Mouse (Mus musculus) neural tube, embryonic 15.5 days (tissue): ENCODE measurements at regions not wholly inside any gene's neighbourhood (a gene's known extent, or its start where the extent isn't known, plus 50 kb on each side); places are given as distances from the start of the nearest gene placed in this dataset.

Source experiments
- ATAC-seq: fragments of 200-750 bp; cut with Nextera tagmentation; 2 replicates; pipeline ENCODE4 v1.8.0; 2017; ENCODE audit warnings: mild to moderate bottlenecking, moderate TSS enrichment, moderate library complexity; ENCODE audit not compliant: low FRiP score
- H3K27ac ChIP-seq: fragments of 300-500 bp; sonication (generic); replicated peaks from 2 replicates; pipeline ENCODE4 v1.5.1; 2015; ENCODE audit warnings: mild to moderate bottlenecking, inconsistent platforms
- H3K27me3 ChIP-seq: fragments of 300-500 bp; sonication (generic); replicated peaks from 2 replicates; pipeline ENCODE4 v1.6.1; 2015; ENCODE audit warnings: inconsistent platforms
- H3K36me3 ChIP-seq: fragments of 300-500 bp; sonication (generic); 2 replicates; pipeline ENCODE4 v1.6.1; 2015; ENCODE audit warnings: inconsistent platforms
- H3K4me1 ChIP-seq: fragments of 300-500 bp; sonication (generic); 2 replicates; pipeline ENCODE4 v1.6.1; 2015; ENCODE audit warnings: inconsistent platforms
- H3K4me2 ChIP-seq: fragments of 300-500 bp; sonication (generic); 2 replicates; pipeline ENCODE4 v1.6.1; 2015; ENCODE audit warnings: inconsistent platforms, mild to moderate bottlenecking, moderate library complexity
- H3K4me3 ChIP-seq: fragments of 300-500 bp; sonication (generic); replicated peaks from 2 replicates; pipeline ENCODE4 v1.5.1; 2015; ENCODE audit warnings: mild to moderate bottlenecking, inconsistent platforms
- H3K9ac ChIP-seq: fragments of 300-500 bp; sonication (generic); replicated peaks from 2 replicates; pipeline ENCODE4 v1.6.1; 2015; ENCODE audit warnings: mild to moderate bottlenecking, inconsistent platforms
- H3K9me3 ChIP-seq: fragments of 300-500 bp; sonication (generic); replicated peaks from 2 replicates; pipeline ENCODE4 v1.6.1; 2016; ENCODE audit warnings: inconsistent platforms
- whole genome bisulfite sequencing: fragments of 180-500 bp; shearing (Covaris S2); methylation state at CpG from one replicate; pipeline ENCODE4 v1.1.7; 2015; ENCODE audit warnings: mixed read lengths; 5-methylcytosine and 5-hydroxymethylcytosine counted together

DNA sequence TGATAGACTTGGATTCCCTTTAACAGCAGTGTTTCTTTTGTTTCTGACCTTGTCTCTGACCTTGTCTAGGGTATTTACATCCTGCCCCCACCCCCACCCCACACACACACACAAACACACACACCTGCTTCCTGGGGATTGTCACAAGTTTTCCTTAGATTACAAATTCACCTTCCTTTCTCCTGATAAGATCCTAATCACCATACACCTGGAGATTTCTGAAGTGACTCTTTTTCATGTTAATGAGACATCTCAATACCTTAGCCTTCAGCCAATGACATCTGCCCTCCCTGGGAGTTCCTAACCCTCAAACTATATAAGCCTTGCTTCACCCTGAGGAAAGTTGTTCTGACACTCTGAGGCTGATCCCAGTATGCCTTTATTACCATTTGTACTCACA is 495.3 kb downstream of the Pdha2 start:
- Histone ChIP-seq H3K9me3 (no peaks in the 10 kb centered on the region), H3K4me1 (no peaks in the 10 kb centered on the region), H3K4me3 (no peak overlapping the region), H3K4me2 (no peak overlapping the region), H3K27ac (no peak overlapping the region), H3K27me3 (no peaks in the 10 kb centered on the region), H3K9ac (no peak overlapping the region), H3K36me3 (no peaks in the 10 kb centered on the region)
- ATAC-seq = no peak

DNA sequence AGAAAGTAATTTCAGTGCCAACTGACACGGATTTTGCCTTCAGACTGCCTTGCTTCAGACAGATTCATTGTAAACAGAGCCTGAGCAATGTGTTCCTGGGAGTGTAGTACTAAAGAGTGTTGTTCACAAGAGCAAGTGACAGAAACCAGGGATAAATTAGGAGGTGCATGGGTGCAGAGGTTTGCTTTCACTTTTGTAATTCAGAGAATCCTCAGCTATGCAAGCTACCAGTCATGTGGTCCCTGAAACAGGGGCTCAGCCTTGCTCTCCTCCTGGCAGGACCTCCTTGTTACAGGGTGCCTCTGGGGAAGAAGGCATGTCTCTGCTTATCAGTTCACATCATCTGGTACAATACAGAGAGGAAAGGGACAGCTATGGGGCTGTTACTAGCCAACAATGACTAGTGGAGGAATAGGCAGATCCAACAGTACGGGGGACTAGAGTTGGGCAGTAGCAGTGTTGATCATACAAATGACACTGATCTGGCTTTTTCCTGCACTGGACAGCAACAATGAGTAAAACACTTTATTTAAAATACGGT is 504.5 kb downstream of the Pdha2 start:
- Histone ChIP-seq H3K4me1 (peaks cover 13% of the 10 kb centered on the region; the same call in 1 of the 2 replicates), H3K27me3 (no peaks in the 10 kb centered on the region), H3K27ac (no peak overlapping the region), H3K4me2 (no peak overlapping the region), H3K9ac (no peak overlapping the region), H3K9me3 (no peaks in the 10 kb centered on the region), H3K4me3 (no peak overlapping the region), H3K36me3 (no peaks in the 10 kb centered on the region)
- no peak for ATAC-seq
- 76% methylated on average over 3 of the region's 3 CpGs for WGBS

DNA sequence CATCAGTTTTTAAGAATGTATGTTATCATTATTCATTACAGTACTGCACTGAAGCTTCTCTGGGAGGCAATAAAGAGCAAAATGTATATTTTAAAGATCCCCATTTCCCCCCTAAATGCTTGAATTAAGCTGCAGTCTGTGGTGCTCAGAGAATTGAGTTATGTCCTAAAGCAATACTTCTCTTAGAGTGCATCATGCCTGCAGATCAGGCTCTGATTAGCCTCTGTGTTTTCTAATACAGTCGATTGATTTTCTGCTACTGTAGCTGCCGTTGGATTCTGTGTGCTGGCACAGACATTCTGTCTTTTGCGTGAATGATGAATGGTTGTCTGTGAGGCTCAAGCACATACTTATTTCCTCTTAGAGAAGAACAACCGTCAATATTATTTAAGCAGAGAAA is 505.4 kb downstream of the Pdha2 start:
- H3K9me3 ChIP-seq = no peaks in the 10 kb centered on the region
- peak; percentile 45; the same call in 1 of the 2 replicates for ATAC-seq
- no peak overlapping the region for H3K9ac ChIP-seq
- 41% methylated on average over 4 of the region's 4 CpGs for WGBS
- H3K4me3 ChIP-seq = no peak overlapping the region
- no peaks in the 10 kb centered on the region for H3K36me3 ChIP-seq
- H3K4me1 ChIP-seq = peaks cover 13% of the 10 kb centered on the region; the same call in 1 of the 2 replicates
- no peak overlapping the region for H3K4me2 ChIP-seq
- H3K27ac ChIP-seq = no peak overlapping the region; the same call in 1 of the 2 replicates
- no peaks in the 10 kb centered on the region for H3K27me3 ChIP-seq

DNA sequence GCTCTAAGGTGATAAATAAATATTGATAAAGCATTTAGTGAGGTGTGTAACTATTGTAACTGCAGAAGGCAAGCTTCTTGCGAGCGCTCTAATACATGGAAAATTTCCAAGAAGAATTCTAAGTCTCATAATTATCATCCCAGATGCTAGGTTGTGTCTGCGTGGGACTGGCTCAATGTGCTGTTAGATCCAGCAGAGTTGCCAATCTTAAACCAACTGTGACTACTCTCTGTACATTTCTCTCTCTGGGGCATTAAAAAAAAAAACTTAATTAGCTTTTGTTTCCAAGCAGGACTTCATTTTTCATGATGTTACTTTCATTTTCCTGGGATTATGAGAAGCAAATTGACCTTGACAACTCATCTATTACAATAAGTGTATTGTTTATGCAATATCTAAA is 506.6 kb downstream of the Pdha2 start:
- H3K27ac ChIP-seq = no peak overlapping the region
- no peak overlapping the region for H3K4me3 ChIP-seq
- peaks cover 13% of the 10 kb centered on the region; the same call in 1 of the 2 replicates for H3K4me1 ChIP-seq
- H3K9me3 ChIP-seq = no peaks in the 10 kb centered on the region
- WGBS = 62% methylated on average over 3 of the region's 3 CpGs
- H3K4me2 ChIP-seq = no peak overlapping the region
- no peaks in the 10 kb centered on the region for H3K36me3 ChIP-seq
- H3K27me3 ChIP-seq = no peaks in the 10 kb centered on the region
- ATAC-seq = no peak
- H3K9ac ChIP-seq = no peak overlapping the region

DNA sequence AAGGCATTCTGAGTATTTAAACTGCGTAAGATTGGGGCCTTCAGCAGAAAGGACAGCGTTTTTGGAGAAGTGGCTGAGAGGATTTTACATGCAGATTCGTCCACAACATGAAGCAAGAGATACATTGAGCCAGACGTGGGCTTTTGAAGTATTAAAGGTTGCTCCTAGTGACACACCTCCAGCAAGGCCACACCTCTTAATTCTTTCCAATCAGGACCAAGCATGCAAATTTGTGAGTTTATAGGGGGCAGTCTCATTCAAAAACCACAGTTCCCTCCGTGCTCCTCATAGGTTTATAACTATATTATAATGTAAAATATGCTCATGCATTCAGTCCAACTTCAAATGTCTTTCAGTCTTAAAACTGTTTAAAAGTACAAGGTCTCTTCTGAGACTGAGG is 509.2 kb downstream of the Pdha2 start:
- Histone ChIP-seq H3K9me3 (no peaks in the 10 kb centered on the region), H3K36me3 (no peaks in the 10 kb centered on the region), H3K4me1 (peaks cover 13% of the 10 kb centered on the region; the same call in 1 of the 2 replicates), H3K9ac (no peak overlapping the region), H3K27me3 (no peaks in the 10 kb centered on the region), H3K27ac (no peak overlapping the region), H3K4me3 (no peak overlapping the region), H3K4me2 (no peak overlapping the region)
- no peak for ATAC-seq
- WGBS = 66% methylated on average over 5 of the region's 5 CpGs

DNA sequence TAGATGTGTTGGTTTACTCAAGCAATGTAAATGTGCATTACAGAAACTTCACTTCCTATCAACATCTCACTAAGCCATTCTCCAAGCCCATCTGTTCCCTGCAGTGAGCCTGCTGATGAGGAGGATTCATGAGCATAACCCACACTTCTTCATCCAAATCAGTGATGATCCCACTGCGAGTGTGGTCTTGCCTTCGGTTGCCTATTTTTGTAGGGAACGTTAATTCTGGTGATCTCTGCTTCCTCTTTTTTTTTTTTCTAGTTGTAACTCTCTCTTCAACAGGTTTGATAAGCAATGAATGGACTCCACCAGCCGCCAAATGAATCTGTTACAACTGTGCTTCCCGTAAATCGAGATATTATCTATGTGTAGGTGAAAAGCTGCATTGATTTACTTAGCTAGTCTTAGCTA is 509.9 kb downstream of the Pdha2 start:
- Histone ChIP-seq H3K27ac (no peak overlapping the region), H3K9me3 (no peaks in the 10 kb centered on the region), H3K4me1 (0 out of 2 replicates have a peak, but pooled peaks cover 7% of the 10 kb centered on the region), H3K27me3 (no peaks in the 10 kb centered on the region), H3K4me2 (no peak overlapping the region), H3K36me3 (no peaks in the 10 kb centered on the region), H3K4me3 (no peak overlapping the region), H3K9ac (no peak overlapping the region)
- WGBS = 87% methylated on average over 6 of the region's 6 CpGs
- no peak for ATAC-seq

DNA sequence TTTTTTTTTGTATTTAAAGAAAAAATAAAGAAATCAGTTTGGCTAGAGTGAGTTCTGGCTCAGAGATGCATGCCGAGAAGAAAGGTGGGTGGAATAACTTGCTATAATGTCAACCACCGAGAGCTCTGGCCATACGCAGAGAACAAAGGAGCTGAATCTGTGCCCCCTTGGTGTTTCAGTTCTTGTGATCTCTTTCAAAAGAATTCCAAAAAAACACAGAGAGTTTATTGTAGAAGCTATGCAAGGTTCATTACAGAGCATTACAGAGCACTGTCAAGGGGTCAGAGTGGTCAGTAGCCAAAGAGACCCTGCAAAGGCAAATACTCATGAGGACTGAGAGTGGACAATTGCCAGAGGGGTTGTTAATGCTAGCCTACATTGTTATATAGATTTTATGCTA is 514.9 kb downstream of the Pdha2 start:
- Histone ChIP-seq H3K36me3 (no peaks in the 10 kb centered on the region), H3K27me3 (no peaks in the 10 kb centered on the region), H3K9me3 (no peaks in the 10 kb centered on the region), H3K4me3 (no peak overlapping the region), H3K27ac (no peak overlapping the region), H3K4me2 (no peak overlapping the region), H3K9ac (no peak overlapping the region), H3K4me1 (no peaks in the 10 kb centered on the region)
- WGBS = 27% methylated on average over 3 of the region's 3 CpGs
- ATAC-seq = no peak

DNA sequence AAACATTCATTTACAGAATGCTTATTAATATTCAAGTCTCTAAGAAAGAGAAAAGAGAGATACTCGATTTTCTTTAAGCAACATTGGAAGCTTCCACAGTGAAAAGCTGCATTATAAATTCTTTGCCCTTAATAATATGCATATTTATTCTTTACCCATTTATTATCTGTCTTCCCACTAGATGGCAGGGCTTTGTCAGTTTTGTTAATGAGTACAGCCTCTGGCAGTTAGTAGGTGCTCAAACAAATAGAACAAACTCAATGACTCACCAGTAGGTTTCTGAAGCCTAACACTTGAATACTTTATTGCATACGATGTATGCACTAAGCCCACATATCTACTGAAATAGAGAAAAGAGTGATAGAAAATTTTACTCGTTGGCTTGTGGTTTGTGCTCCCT is 529.4 kb downstream of the Pdha2 start:
- WGBS = 72% methylated on average over 3 of the region's 3 CpGs
- H3K27me3 ChIP-seq = no peaks in the 10 kb centered on the region
- H3K36me3 ChIP-seq = no peaks in the 10 kb centered on the region
- H3K9ac ChIP-seq = no peak overlapping the region
- no peak overlapping the region for H3K4me2 ChIP-seq
- H3K4me1 ChIP-seq = no peaks in the 10 kb centered on the region
- ATAC-seq = no peak
- H3K27ac ChIP-seq = no peak overlapping the region
- H3K9me3 ChIP-seq = no peaks in the 10 kb centered on the region
- no peak overlapping the region for H3K4me3 ChIP-seq

DNA sequence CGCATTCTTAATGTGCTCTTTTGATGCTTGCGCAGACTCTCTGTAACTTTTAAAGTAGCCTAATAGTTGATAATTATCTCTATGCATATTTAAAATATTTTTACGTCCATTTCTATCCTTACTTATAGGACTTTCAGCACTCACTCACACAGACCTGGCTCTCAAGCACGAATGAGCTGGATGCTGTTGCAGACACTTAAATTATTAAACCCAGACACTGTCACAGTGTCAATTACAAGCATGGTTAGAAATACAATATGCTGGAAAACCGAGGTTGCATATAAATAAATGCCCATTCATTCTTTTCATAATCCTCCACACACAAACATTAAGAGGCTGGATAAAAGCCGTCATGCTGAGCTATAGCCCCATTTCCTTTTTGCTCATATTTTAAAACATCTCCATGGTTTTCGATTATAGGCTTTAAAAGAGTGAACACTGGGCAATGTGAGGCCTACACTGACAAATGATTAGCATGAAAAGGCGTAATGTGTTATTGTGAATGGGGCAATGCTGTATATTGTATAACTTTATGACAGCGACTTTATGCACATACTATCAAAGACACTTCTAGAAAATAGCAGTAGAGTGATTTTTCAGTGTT is 566.3 kb downstream of the Pdha2 start:
- H3K27me3 ChIP-seq = no peaks in the 10 kb centered on the region
- H3K36me3 ChIP-seq = no peaks in the 10 kb centered on the region
- no peak overlapping the region for H3K9ac ChIP-seq
- no peak overlapping the region for H3K4me2 ChIP-seq
- 33% methylated on average over 9 of the region's 9 CpGs for WGBS
- no peak for ATAC-seq
- H3K9me3 ChIP-seq = no peaks in the 10 kb centered on the region
- H3K4me1 ChIP-seq = no peaks in the 10 kb centered on the region
- H3K27ac ChIP-seq = no peak overlapping the region
- no peak overlapping the region for H3K4me3 ChIP-seq

DNA sequence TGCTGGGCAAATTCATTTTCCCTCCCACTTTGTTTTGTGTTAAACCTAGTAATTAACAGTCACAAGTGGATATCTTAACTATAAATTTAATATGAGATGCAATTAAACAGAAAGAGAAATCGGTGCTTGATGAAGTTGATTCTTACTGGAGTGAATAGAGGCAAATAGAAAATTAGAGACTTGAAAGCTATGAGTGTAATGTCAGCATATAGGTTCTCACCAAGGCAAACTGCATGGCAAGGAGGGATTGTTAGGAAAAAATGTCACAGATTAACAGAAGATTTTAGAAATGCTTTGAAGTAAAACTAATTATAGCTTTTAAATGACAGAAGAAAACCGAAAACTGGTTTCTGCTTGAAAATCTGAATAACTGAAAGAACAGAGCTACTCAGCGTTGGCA is 592.3 kb downstream of the Pdha2 start:
- no peak for ATAC-seq
- Histone ChIP-seq H3K4me1 (no peaks in the 10 kb centered on the region), H3K4me2 (no peak overlapping the region), H3K27me3 (no peaks in the 10 kb centered on the region), H3K4me3 (no peak overlapping the region), H3K27ac (no peak overlapping the region), H3K36me3 (no peaks in the 10 kb centered on the region), H3K9me3 (no peaks in the 10 kb centered on the region), H3K9ac (no peak overlapping the region)
- 86% methylated on average over 3 of the region's 3 CpGs for WGBS
